Mouse (Mus musculus): Measurements from ENCODE around the gene Papln.

- no peak for TF ChIP-seq POLR2A (IDR thresholded peaks at IDR 0.05; ENCODE audit: low read depth, low read length)
- TF ChIP-seq CTCF (IDR thresholded peaks at IDR 0.05; ENCODE audit: borderline replicate concordance, insufficient read depth, low read length), result no peak
Observed at GRCm38 (mm10) chr12:83713749-83714148, 49.7 kb upstream of the Papln start.
